Mouse (Mus musculus): ENCODE results near the gene Cdiptos.

- TF ChIP-seq POLR2A (IDR thresholded peaks at IDR 0.05; ENCODE audit: extremely low read depth, insufficient read depth, low read length) (no peak), CTCF (IDR thresholded peaks at IDR 0.05; ENCODE audit: extremely low read depth, insufficient read depth, low read length) (no peak)
Observed at GRCm38 (mm10) chr7:127003620-127004019, 27.7 kb upstream of the Cdiptos start.

Measured in cortical plate, adult 2 months (tissue).